Mouse (Mus musculus): ENCODE measurements around the gene Sh3rf1.
A peak's percentile ranks its signal among the peaks of the same experiment; 100 is the strongest.

Gene Sh3rf1

DNA sequence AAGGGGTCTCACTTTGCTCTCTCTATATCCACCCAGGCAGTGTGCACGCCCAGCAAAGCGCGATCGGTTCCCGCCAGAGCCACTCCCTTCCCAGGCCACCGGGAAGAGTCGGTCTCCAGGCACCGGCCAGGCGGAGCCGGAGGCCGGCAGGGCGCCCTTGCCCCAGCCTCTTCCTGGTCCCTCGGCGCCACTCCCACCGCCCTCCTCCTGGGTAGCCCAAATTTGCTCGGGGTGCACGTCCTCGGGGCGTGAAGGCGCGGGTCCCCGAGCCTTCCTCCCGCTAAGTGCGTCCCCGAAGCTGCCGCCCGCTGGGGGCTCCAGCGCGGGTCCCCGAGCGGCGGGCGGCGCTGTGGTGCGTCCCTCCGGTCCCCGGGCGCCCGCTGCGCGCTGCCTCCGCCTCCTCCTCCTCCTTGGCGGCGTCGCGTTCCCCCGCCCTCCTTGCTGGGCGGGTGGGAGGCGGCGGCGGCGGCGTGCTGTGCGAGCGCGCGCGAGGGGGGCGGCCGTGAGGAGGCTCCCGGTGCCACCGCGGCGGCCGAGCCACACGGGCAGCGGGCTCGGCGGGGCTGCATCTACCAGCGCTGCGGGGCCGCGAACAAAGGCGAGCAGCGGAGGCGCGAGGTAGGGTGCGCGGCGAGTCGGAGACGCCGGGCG lies at the start of gene Sh3rf1:
Gene Sh3rf1 (plus strand): TSS at position 144 of the 651 bp plus-strand sequence.
- DNase-seq (ENCODE audit: extremely low spot score, low spot score): peak; percentile 84

DNA sequence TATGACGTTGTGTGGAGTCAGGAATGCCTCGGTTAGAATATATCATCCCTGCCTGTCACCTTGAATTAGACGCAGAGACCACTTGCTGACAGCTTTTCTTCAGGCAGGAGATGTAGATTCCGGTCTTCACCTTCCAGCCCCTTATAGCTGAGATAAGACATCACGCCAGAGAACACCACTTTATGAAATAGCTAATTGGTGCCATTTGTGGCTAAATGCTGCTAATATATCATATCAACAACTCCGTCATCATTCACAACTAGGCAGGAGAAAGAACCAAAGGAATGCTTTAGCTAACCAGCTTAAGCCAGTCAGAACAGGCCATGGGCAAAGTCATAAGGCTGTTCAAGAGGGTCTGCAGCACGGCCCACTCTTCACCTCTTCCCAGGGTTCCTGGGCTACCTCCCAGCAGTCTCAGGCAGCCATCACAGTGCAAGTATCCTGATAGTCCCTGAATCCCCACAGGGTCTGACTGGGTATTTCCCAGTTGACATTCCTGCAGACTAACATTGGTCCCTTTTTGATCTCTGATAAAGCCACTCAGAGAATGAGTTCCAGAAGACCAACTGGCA lies 49.7 kb upstream of the Sh3rf1 start:
- DNase-seq (ENCODE audit: extremely low spot score, low spot score): no peak

DNA sequence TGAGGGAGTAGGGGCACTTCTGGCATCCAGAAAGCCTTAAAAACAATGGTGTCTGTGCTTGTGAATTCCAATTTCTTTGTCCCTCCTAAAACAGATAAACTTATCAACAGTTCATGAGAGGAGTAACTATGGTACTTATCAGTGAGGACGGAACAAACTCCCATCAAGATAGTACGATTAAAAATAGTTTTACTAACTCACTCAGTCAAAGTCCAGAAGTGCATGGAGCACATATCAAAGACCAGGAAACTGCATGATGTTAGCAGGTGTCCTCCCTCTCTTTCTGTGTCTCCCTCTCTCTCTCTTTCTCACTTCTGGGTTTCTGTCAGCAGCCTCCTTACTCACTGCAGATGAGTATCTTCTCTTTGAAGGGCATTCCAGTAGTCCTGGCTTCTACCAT lies 47.8 kb upstream of the Sh3rf1 start:
- no peak for DNase-seq (ENCODE audit: extremely low spot score, low spot score)

- no peak for DNase-seq (ENCODE audit: extremely low spot score, low spot score)
These were observed 45.7 kb upstream of the Sh3rf1 start for GRCm38 (mm10) chr8:61177680-61178593.

- DNase-seq (ENCODE audit: extremely low spot score, low spot score): no peak
These were observed 45.0 kb upstream of the Sh3rf1 start for GRCm38 (mm10) chr8:61178594-61179140.

DNA sequence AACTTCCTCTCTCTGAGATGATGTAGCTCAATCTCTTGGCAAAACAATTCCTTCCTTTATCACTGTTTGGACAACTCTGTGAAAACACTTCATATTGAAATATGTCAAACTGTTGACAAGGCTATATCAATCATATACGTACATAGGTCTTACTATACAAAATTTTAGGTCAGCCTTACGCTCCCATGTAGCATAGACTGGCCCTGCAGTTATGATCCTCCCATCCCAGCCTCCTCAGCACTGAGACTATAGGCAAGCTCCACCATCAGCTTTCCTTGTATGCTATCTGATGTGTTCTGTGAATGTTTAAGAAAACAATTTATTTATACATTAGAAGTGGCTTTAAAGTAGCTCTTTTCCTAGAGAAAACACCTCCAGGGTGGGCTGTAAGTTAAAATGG lies 42.1 kb upstream of the Sh3rf1 start:
- DNase-seq (ENCODE audit: extremely low spot score, low spot score): no peak

- no peak for DNase-seq (ENCODE audit: extremely low spot score, low spot score)
These were observed 41.7 kb upstream of the Sh3rf1 start for GRCm38 (mm10) chr8:61182020-61182419.

DNA sequence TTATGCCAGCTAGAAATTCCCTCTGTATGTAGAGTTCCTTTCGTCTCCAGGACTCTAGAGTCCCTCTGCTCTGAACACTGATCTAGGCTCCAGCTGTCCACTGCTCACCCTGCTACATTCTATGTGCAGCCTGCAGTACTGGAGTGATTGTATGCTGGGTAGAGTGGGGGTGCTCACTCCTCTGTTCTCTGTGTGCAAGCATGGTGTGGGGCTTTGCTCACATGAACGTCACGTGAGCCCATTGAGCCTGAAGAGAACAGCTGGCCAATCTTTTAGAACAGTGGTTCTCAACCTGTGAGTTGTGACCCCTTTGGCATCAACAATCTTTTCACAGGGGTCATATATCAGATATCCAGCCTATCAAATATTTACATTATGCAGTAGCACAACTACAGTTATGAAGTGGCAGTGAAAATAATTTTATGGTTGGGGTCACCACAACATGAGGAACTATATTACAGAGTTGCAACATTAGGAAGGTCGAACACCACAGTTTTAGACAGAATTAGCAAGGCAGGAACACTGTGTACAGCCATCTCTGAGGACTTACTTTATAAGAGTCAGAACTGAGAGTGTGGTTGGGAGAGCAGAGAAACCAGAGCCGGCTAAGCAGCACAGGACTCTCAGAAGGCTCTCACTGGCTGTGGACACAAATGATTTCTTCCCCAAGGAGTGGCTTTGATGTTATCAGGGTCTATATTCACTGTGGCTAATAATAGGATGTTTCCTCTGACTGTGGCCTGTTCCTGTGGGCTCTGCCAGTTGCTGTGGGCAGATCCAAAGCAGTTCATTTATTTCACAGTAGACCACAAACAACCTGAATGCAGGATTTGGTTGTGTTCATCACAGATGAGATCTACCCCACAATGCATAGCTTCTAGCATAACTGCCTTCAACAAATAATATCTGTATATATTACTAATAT lies 38.1 kb upstream of the Sh3rf1 start:
- no peak for DNase-seq (ENCODE audit: extremely low spot score, low spot score)

DNA sequence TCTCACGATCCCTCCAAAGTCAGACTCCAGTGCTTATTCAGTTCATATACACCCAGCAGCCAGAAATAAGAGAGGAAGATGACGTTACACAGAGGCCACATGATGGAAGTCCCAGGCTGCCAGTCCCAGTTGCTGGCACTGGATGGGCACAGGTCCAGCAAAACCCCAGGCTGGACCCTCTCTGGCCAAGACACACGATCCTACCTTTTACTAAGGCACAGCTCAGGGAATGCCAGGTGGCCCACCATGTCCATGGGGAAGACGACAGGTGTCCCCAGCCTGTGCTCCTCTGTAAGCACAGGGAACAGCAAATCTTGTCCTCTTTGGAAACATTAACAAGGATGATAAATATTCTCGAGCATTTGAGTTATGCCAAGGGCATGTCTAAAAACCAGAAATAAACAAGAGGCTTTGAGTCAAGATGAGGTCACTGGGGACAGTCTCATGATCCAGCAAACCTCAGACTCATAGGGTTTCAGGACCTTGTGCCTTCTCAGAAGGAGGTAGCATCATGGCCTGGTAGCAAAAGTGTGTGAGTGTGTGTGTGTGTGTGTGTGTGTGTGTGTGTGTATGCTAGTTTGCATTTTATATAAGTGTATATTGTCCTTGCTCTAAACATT lies 29.3 kb upstream of the Sh3rf1 start:
- DNase-seq (ENCODE audit: extremely low spot score, low spot score): no peak

- DNase-seq (ENCODE audit: extremely low spot score, low spot score): no peak
These were observed 23.3 kb upstream of the Sh3rf1 start for GRCm38 (mm10) chr8:61200254-61200887.

- DNase-seq (ENCODE audit: extremely low spot score, low spot score): no peak
These were observed 20.4 kb upstream of the Sh3rf1 start for GRCm38 (mm10) chr8:61203035-61203826.

DNA sequence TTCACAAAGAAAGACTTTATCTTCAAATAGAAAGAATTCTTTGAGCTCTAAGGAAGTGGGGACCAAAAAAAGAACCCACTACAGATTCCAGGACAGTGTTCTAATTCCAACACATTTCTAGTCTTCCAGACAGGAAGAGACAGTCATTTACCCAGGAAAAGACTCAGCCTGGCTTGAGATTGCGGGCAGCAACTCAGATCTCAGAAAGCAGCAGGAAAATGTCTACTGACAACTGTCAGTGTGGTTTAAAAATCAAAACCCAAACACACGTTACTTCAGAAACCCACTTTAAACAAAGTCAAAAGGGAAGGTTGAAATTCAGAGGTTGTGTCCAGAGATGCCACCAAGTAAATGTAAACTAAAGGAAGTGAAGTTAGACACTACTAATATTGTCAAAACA lies 16.8 kb upstream of the Sh3rf1 start:
- no peak for DNase-seq (ENCODE audit: extremely low spot score, low spot score)

DNA sequence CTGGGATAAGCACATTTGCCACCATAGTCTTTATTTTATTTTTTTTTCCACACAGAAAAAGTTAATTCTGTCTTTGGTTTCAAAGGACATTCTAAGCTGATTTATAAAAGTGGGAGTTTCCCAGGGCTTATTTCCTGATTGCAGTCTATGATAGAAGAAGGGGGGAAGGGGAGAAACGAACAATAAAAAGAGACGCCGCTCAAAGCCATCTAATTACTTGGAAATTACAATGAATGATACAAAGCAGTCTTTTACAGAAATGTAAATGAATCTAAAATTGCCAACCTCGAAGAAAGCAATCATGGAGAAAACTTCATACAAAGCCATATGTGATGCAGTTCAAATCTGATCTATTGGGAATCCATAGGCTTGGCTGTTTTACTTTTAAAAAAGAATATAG lies 16.0 kb upstream of the Sh3rf1 start:
- DNase-seq (ENCODE audit: extremely low spot score, low spot score): no peak

DNA sequence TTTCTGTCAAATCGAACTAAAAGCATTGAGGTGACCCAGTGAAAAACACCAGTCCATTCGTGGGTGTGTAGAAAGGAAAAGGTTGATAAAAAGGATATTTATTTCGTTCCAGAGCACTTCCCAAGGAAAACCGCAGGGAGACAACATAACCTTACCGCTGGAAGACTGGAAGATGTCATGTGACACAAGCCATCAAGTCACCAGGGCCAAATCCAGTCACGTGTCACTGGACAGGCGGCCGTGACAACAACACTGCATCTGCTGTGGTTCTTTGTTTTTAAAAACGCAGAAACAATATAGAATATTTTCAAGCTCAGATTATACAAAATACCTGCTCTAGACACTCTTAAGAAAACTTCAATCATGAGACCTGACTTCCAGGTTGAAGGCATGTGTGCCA lies 15.0 kb upstream of the Sh3rf1 start:
- no peak for DNase-seq (ENCODE audit: extremely low spot score, low spot score)

- no peak for DNase-seq (ENCODE audit: extremely low spot score, low spot score)
These were observed 12.8 kb upstream of the Sh3rf1 start for GRCm38 (mm10) chr8:61210836-61211235.

DNA sequence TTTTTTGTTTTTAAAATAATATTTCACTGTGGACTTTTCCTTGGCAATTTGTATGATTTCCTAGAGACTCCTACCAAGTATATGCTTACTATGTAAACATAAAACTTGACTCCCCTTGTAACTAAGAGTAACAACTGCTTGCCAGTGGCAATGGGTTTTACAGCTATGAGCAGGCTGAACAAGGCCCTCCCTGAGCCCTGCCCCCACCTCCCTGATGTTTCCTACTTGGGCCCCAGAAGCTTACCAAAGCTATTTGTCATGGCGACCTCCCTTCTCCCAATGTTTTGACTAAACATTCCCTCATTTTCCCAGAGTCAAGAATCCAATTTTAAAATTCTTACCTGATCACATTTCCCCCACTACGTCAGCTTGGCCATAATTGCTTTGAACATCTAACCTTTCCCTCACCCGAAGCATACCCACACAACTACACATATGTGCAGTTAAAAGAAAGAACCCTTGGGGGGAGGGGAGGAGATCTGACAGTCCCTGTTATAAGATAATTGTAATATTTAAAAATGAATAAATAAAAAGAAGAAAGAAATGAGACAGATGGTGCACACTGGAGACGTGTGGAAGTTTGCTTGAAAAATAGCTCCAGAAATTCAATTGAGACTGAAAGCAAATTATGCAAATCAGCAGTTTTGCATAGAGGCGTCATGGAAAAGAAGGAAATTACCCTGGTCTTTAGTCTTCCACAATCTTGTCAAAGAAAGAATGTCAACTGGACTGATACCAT lies 8.4 kb upstream of the Sh3rf1 start:
- DNase-seq (ENCODE audit: extremely low spot score, low spot score): no peak

DNA sequence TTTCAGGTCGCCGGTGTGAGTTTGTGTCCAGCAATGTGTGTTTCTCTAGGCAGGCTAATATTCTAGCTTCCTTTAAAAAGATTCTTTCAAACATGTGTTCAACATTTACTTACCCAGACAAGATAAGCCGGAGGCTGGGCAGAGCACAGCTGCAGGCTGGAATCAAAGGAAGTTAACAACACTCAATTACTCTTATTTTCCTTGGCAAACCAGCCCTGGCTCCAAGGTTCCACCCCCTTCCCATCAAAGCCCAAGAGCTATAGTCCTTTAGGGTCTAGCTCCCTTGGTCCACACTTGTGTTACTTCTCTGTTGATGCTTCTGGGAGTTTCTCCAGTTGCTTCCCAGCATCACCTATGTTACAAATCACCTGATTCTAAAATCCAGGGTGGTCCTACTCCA lies 6.7 kb upstream of the Sh3rf1 start:
- no peak for DNase-seq (ENCODE audit: extremely low spot score, low spot score)

- DNase-seq (ENCODE audit: extremely low spot score, low spot score): no peak
These were observed 6.2 kb upstream of the Sh3rf1 start for GRCm38 (mm10) chr8:61217426-61217825.

DNA sequence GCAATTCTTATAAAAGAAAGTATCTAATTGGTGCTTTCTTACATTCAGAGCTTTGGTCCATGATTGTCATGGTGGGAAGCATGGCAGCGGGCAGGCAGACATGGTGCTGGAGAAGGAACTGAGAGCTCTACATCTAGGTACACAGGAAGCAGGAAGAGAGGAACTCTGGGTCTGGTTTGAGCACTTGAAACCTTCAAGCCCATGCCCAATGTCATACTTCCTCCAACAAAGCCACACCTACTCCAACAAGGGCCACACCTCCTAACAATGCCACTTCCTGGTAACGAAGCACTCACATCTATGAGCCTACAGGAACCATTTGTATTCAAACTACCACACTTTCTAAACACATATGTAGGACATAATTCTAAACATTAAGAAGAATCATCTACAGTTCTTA lies 5.2 kb upstream of the Sh3rf1 start:
- DNase-seq (ENCODE audit: extremely low spot score, low spot score): no peak
